Mouse (Mus musculus): ENCODE measurements around the gene Camk1. TPM values are rescaled to one million over a fixed set of nuclear protein-coding genes. Genes with fewer than 3 reads are reported as not detected.

Camk1 gene
- polyA plus RNA-seq, 1 experiment: 28.6 TPM

DNA sequence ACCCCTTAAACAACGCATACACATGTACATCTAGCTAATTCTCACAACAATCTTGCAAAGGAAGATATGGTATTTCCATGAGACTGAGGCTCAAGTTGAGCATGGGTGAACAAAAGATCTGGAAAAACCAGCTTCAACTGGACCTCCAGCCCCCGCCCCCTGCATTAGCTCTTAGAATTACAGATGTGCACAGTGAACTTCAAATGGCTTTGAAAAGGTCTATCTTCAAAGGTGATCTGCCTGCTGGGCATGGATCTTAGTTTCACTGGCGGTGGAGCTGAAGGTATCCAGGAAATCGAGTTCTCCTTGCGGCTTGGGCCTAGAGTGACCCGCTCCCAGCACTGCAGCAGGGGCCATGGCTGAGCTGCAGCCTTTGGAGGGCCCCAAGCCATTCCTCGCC is 24.3 kb upstream of the Camk1 start:
- Histone ChIP-seq H3K4me1 (ENCODE audit: control insufficient read depth, insufficient read depth, low read length) (no peaks in the 10 kb centered on the region), H3K4me3 (replicated peaks; ENCODE audit: control insufficient read depth, low read depth, low read length) (no peak overlapping the region), H3K27ac (ENCODE audit: control insufficient read depth, insufficient read depth, low read depth, low read length, poor library complexity) (no peak overlapping the region)
- TF ChIP-seq POLR2A (IDR thresholded peaks at IDR 0.05; ENCODE audit: borderline replicate concordance, control insufficient read depth, low read depth, low read length): no peak
- TF ChIP-seq CTCF (IDR thresholded peaks at IDR 0.05; ENCODE audit: control insufficient read depth, insufficient read depth, low read length): no peak
- WGBS: 91% methylated on average over 7 of the region's 7 CpGs

GRCm38 (mm10) chr6:113367574-113367973 is 23.8 kb upstream of the Camk1 start:
- WGBS: 91% methylated on average over 1 of the region's 1 CpGs
- no peak overlapping the region for H3K4me3 ChIP-seq (replicated peaks; ENCODE audit: control insufficient read depth, low read depth, low read length)
- H3K27ac ChIP-seq (ENCODE audit: control insufficient read depth, insufficient read depth, low read depth, low read length, poor library complexity): no peak overlapping the region
- TF ChIP-seq POLR2A (IDR thresholded peaks at IDR 0.05; ENCODE audit: borderline replicate concordance, control insufficient read depth, low read depth, low read length): no peak
- TF ChIP-seq CTCF (IDR thresholded peaks at IDR 0.05; ENCODE audit: control insufficient read depth, insufficient read depth, low read length): no peak
- H3K4me1 ChIP-seq (ENCODE audit: control insufficient read depth, insufficient read depth, low read length): no peaks in the 10 kb centered on the region

DNA sequence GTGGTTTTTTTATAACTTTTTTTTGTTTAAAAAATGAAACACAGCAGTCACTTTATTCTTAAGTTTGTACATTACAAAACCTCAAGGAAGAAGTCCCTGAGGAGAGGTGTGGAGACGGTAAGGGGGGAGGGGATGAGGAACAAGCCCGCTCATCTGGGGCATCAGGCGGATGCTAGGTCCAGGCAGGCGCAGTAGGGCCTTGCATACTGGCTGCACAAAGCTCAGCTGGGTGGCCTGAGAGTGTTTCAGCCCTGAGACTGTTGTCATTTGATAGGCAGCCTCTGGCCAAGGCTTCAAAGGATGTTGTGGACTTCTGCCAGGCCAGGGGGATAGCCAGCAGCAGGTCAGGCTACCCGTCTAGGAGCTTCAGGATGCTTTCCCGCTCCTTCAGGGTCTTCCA is 22.9 kb upstream of the Camk1 start:
- Histone ChIP-seq H3K27ac (ENCODE audit: control insufficient read depth, insufficient read depth, low read depth, low read length, poor library complexity) (no peak overlapping the region), H3K4me3 (replicated peaks; ENCODE audit: control insufficient read depth, low read depth, low read length) (no peak overlapping the region), H3K4me1 (ENCODE audit: control insufficient read depth, insufficient read depth, low read length) (no peaks in the 10 kb centered on the region)
- WGBS: 90% methylated on average over 6 of the region's 6 CpGs
- TF ChIP-seq CTCF (IDR thresholded peaks at IDR 0.05; ENCODE audit: control insufficient read depth, insufficient read depth, low read length) (no peak), POLR2A (IDR thresholded peaks at IDR 0.05; ENCODE audit: borderline replicate concordance, control insufficient read depth, low read depth, low read length) (no peak)

- H3K4me1 ChIP-seq (ENCODE audit: control insufficient read depth, insufficient read depth, low read length): no peaks in the 10 kb centered on the region
- no peak for TF ChIP-seq CTCF (IDR thresholded peaks at IDR 0.05; ENCODE audit: control insufficient read depth, insufficient read depth, low read length)
- no peak for TF ChIP-seq POLR2A (IDR thresholded peaks at IDR 0.05; ENCODE audit: borderline replicate concordance, control insufficient read depth, low read depth, low read length)
- no peak overlapping the region for H3K4me3 ChIP-seq (replicated peaks; ENCODE audit: control insufficient read depth, low read depth, low read length)
- H3K27ac ChIP-seq (ENCODE audit: control insufficient read depth, insufficient read depth, low read depth, low read length, poor library complexity): no peak overlapping the region
- 84% methylated on average over 8 of the region's 8 CpGs for WGBS
Observed at GRCm38 (mm10) chr6:113364518-113365135, 20.8 kb upstream of the Camk1 start.

DNA sequence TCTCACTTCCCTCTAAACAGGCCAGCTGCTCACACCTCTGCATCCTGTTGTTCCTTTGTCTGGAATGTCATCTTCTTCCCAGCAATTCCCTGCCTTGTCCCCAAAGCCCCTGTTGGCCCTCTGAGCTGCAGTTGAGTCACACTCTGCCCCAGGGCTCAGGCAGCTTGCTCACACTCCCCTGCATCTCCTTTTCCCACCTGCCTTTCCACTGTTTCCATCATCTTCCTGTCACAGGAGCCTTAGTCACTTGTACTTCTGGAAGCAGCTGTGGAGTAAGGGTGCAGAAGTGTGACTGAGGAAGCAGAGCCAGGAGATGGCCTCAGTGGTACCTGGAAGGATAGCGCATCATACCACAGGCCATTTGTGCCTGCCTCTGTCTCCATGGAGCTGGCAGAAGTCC is 18.5 kb upstream of the Camk1 start:
- WGBS: 92% methylated on average over 1 of the region's 1 CpGs

DNA sequence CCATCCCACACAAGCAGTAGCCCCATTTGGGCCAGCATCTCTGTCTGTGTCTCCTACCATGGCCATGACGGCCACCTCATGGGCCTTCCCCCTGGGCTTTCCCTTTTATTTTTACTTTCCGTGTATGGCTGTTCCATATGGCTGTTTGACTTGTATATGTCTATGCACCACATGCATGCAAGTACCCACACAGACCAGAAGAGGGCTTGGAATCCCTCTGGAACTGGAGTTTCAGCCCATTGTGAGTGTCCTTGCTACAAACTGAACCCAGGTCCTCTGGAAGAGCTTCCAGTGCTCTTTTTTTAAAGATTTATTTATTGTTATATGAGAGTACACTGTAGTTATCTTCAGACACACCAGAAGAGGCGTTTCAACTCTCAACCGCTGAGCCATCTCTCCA is 17.7 kb upstream of the Camk1 start:
- WGBS: 75% methylated on average over 4 of the region's 4 CpGs
- Histone ChIP-seq H3K4me3 (replicated peaks; ENCODE audit: control insufficient read depth, low read depth, low read length) (no peak overlapping the region), H3K4me1 (ENCODE audit: control insufficient read depth, insufficient read depth, low read length) (no peaks in the 10 kb centered on the region), H3K27ac (ENCODE audit: control insufficient read depth, insufficient read depth, low read depth, low read length, poor library complexity) (no peak overlapping the region)
- TF ChIP-seq CTCF (IDR thresholded peaks at IDR 0.05; ENCODE audit: control insufficient read depth, insufficient read depth, low read length) (no peak), POLR2A (IDR thresholded peaks at IDR 0.05; ENCODE audit: borderline replicate concordance, control insufficient read depth, low read depth, low read length) (no peak)

More for the DNA sequence above, 18.5 kb upstream of the Camk1 start:
- no peak overlapping the region for H3K4me3 ChIP-seq (replicated peaks; ENCODE audit: control insufficient read depth, low read depth, low read length)
- TF ChIP-seq POLR2A (IDR thresholded peaks at IDR 0.05; ENCODE audit: borderline replicate concordance, control insufficient read depth, low read depth, low read length): no peak
- no peak for TF ChIP-seq CTCF (IDR thresholded peaks at IDR 0.05; ENCODE audit: control insufficient read depth, insufficient read depth, low read length)
- no peak overlapping the region for H3K27ac ChIP-seq (ENCODE audit: control insufficient read depth, insufficient read depth, low read depth, low read length, poor library complexity)
- no peaks in the 10 kb centered on the region for H3K4me1 ChIP-seq (ENCODE audit: control insufficient read depth, insufficient read depth, low read length)

GRCm38 (mm10) chr6:113353696-113354095 is 9.9 kb upstream of the Camk1 start:
- H3K4me1 ChIP-seq (ENCODE audit: control insufficient read depth, insufficient read depth, low read length): no peaks in the 10 kb centered on the region; the same call in 1 of the 2 replicates
- TF ChIP-seq POLR2A (IDR thresholded peaks at IDR 0.05; ENCODE audit: borderline replicate concordance, control insufficient read depth, low read depth, low read length) (no peak), CTCF (IDR thresholded peaks at IDR 0.05; ENCODE audit: control insufficient read depth, insufficient read depth, low read length) (no peak)
- WGBS: 58% methylated on average over 3 of the region's 3 CpGs
- no peak overlapping the region for H3K27ac ChIP-seq (ENCODE audit: control insufficient read depth, insufficient read depth, low read depth, low read length, poor library complexity)
- H3K4me3 ChIP-seq (replicated peaks; ENCODE audit: control insufficient read depth, low read depth, low read length): no peak overlapping the region

DNA sequence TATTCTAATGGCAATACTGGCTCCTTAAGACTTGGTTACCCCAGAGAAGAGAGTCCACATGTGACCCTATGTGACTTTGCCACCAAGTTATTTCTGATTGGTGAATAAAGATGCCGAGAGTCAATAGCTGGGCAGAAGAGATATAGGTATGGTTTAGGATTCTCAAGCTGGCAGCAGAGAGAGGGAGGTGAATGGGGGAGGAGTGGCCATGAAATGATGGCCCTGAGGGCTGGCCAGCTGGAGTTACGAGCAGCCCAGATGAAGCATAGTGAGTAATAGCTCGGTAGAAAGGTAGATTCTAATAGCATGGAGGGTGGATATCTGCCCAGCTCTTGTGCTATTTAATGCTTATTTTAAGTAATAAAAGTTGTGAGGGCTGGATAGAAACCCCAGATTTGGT is 9.0 kb upstream of the Camk1 start:
- TF ChIP-seq POLR2A (IDR thresholded peaks at IDR 0.05; ENCODE audit: borderline replicate concordance, control insufficient read depth, low read depth, low read length): no peak
- no peak for TF ChIP-seq CTCF (IDR thresholded peaks at IDR 0.05; ENCODE audit: control insufficient read depth, insufficient read depth, low read length)
- H3K4me1 ChIP-seq (ENCODE audit: control insufficient read depth, insufficient read depth, low read length): no peaks in the 10 kb centered on the region; the same call in 1 of the 2 replicates
- WGBS: 76% methylated on average over 3 of the region's 3 CpGs
- no peak overlapping the region for H3K4me3 ChIP-seq (replicated peaks; ENCODE audit: control insufficient read depth, low read depth, low read length)
- no peak overlapping the region for H3K27ac ChIP-seq (ENCODE audit: control insufficient read depth, insufficient read depth, low read depth, low read length, poor library complexity)

DNA sequence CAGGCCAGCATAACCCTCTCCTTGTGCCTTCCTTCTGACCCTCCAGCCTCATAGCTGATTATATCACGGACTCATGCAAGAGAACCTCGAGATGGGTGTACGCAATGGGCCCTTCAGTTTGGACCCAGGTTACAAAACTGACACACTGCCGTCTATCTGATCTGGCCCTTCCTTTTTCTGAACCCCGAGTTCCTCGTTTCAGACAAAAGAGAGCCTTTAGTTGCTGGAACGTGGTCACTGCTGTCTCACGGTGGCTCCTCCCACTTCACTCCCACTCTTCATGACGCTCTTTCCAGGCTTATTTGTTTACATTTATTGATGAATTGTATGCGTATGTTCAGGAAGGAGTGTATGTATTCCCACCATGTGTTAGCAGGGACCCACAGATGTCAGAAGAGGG is 7.9 kb upstream of the Camk1 start:
- TF ChIP-seq CTCF (IDR thresholded peaks at IDR 0.05; ENCODE audit: control insufficient read depth, insufficient read depth, low read length) (no peak), POLR2A (IDR thresholded peaks at IDR 0.05; ENCODE audit: borderline replicate concordance, control insufficient read depth, low read depth, low read length) (no peak)
- Histone ChIP-seq H3K4me3 (replicated peaks; ENCODE audit: control insufficient read depth, low read depth, low read length) (no peak overlapping the region), H3K4me1 (ENCODE audit: control insufficient read depth, insufficient read depth, low read length) (no peaks in the 10 kb centered on the region; the same call in 1 of the 2 replicates), H3K27ac (ENCODE audit: control insufficient read depth, insufficient read depth, low read depth, low read length, poor library complexity) (peak overlapping the region; percentile 70)
- WGBS: 16% methylated on average over 10 of the region's 10 CpGs

Data from bone marrow, adult 2 months (tissue).